Mouse (Mus musculus): Measurements from ENCODE around the gene Ctsa.
"Not testable (repeated sequence)": the region's sequence is repeated elsewhere in the genome, so short reads cannot be mapped to it uniquely, and the experiment has no call there.

- peak; percentile 72 for TF ChIP-seq POLR2AphosphoS2 (IDR thresholded peaks at IDR 0.05; ENCODE audit: insufficient read length, low read depth)
- peak; percentile 43 for TF ChIP-seq POLR2A (IDR thresholded peaks at IDR 0.05; ENCODE audit: insufficient read length, low read depth)
- TF ChIP-seq USF1 (IDR thresholded peaks at IDR 0.05; ENCODE audit: low read depth); CEBPB (IDR thresholded peaks at IDR 0.05; ENCODE audit: insufficient read depth, poor library complexity, severe bottlenecking); MYOD1 (IDR thresholded peaks at IDR 0.05; ENCODE audit: control insufficient read depth in 1 of 3, insufficient read length in 2 of 3, low read depth in 2 of 3); MAX (IDR thresholded peaks at IDR 0.05; ENCODE audit: low read depth); REST (IDR thresholded peaks at IDR 0.05; ENCODE audit: insufficient read depth, insufficient read length); SRF (IDR thresholded peaks at IDR 0.05; ENCODE audit: control insufficient read depth, insufficient read length, low read depth); TCF12 (IDR thresholded peaks at IDR 0.05; ENCODE audit: insufficient read depth, poor library complexity, severe bottlenecking); E2F4 (IDR thresholded peaks at IDR 0.05; ENCODE audit: insufficient read depth): not testable (repeated sequence)
Observed at GRCm38 (mm10) chr2:164877376-164878215, 44.9 kb downstream of the Ctsa start.

Measured in myocyte (in vitro differentiated cells).